Mouse (Mus musculus) embryonic fibroblast, embryonic 13.5 days (primary cell): ENCODE results near the gene Tmed10. TPM values are rescaled to one million over a fixed set of nuclear protein-coding genes. Genes with fewer than 3 reads are reported as not detected.

Experiments
- H3K27ac ChIP-seq: 2 replicates; pipeline ENCODE4 v1.5.1; 2012; ENCODE audit warnings: low read length, control low read depth, inconsistent platforms; ENCODE audit not compliant: insufficient read depth
- H3K4me1 ChIP-seq: 2 replicates; pipeline ENCODE4 v1.6.1; 2011; ENCODE audit warnings: low read length; ENCODE audit not compliant: control insufficient read depth, insufficient read depth
- H3K4me3 ChIP-seq: 2 replicates; pipeline ENCODE4 v1.5.1; 2011; ENCODE audit warnings: mild to moderate bottlenecking, control low read depth, low read length; ENCODE audit not compliant: insufficient read depth
- CTCF ChIP-seq: IDR thresholded peaks from 2 replicates; pipeline ENCODE4 v1.5.1; 2011; ENCODE audit warnings: mild to moderate bottlenecking, control low read depth, low read length, moderate library complexity, borderline replicate concordance; ENCODE audit not compliant: insufficient read depth
- POLR2A ChIP-seq: IDR thresholded peaks from 2 replicates; pipeline ENCODE4 v1.6.1; 2011; ENCODE audit warnings: low read depth, mild to moderate bottlenecking, control low read depth, low read length, moderate library complexity
- polyA plus RNA-seq: library from polyadenylated mRNA; stranded (reverse); fragments of >200 nt; gene quantifications from 2 replicates; pipeline ENCODE4 v1.2.4, GENCODE M21; 2011; ENCODE audit warnings: low read depth; ENCODE audit not compliant: missing spikeins, insufficient read length

Tmed10 gene
- polyA plus RNA-seq, 1 experiment, result 282 TPM

- TF ChIP-seq CTCF (no peak), POLR2A (no peak)
- Histone ChIP-seq H3K27ac (no peak overlapping the region), H3K4me1 (no peaks in the 10 kb centered on the region), H3K4me3 (no peak overlapping the region)
Measured at GRCm38 (mm10) chr12:85393981-85394380, 19.3 kb upstream of the Tmed10 start.

GRCm38 (mm10) chr12:85393526-85393925 is 18.9 kb upstream of the Tmed10 start:
- H3K4me1 ChIP-seq, result no peaks in the 10 kb centered on the region
- H3K4me3 ChIP-seq, result no peak overlapping the region
- no peak overlapping the region for H3K27ac ChIP-seq
- TF ChIP-seq CTCF (no peak), POLR2A (no peak)

DNA sequence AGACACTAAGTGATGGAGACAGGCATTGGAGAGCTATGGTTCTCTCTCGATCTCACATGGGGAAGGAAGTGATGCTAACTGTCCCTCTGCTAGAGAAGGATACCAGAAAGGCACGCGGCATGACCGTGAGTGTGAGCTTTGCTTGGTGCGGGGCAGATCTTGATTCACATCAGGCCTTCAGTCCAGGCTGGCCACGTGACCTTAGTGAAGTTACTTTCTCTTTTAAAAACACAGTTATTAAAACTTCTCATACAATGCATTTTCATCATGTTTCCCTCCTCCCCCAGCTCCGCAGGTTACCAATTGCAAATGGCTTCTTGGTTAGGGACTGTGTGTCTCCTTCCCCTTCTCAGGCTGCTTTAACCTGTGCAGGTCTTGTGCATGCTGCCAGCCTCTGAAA is 16.5 kb upstream of the Tmed10 start:
- Histone ChIP-seq H3K27ac (no peak overlapping the region), H3K4me3 (no peak overlapping the region), H3K4me1 (no peaks in the 10 kb centered on the region; the same call in 1 of the 2 replicates)
- TF ChIP-seq POLR2A, result no peak
- TF ChIP-seq CTCF, result no peak

GRCm38 (mm10) chr12:85389204-85390185 is 14.8 kb upstream of the Tmed10 start:
- no peaks in the 10 kb centered on the region; the same call in 1 of the 2 replicates for H3K4me1 ChIP-seq
- no peak overlapping the region for H3K27ac ChIP-seq
- no peak for TF ChIP-seq CTCF
- TF ChIP-seq POLR2A, result no peak
- H3K4me3 ChIP-seq, result no peak overlapping the region

- no peak for TF ChIP-seq POLR2A
- no peak for TF ChIP-seq CTCF
- H3K27ac ChIP-seq, result no peak overlapping the region
- no peaks in the 10 kb centered on the region; the same call in 1 of the 2 replicates for H3K4me1 ChIP-seq
- no peak overlapping the region for H3K4me3 ChIP-seq
Measured at GRCm38 (mm10) chr12:85385995-85386375, 11.3 kb upstream of the Tmed10 start.

- TF ChIP-seq CTCF (no peak), POLR2A (no peak)
- H3K27ac ChIP-seq, result no peak overlapping the region
- H3K4me1 ChIP-seq, result peaks cover under 1% of the 10 kb centered on the region; the same call in 1 of the 2 replicates
- H3K4me3 ChIP-seq, result no peak overlapping the region
Measured at GRCm38 (mm10) chr12:85385329-85385994, 10.8 kb upstream of the Tmed10 start.

GRCm38 (mm10) chr12:85382761-85383680 is 8.4 kb upstream of the Tmed10 start:
- no peak for TF ChIP-seq CTCF
- no peak for TF ChIP-seq POLR2A
- H3K27ac ChIP-seq, result no peak overlapping the region
- H3K4me1 ChIP-seq, result 0 out of 2 replicates have a peak, but pooled peaks cover 2% of the 10 kb centered on the region
- H3K4me3 ChIP-seq, result no peak overlapping the region

GRCm38 (mm10) chr12:85381570-85381969 is 6.9 kb upstream of the Tmed10 start:
- Histone ChIP-seq H3K4me3 (no peak overlapping the region), H3K4me1 (0 out of 2 replicates have a peak, but pooled peaks cover 2% of the 10 kb centered on the region), H3K27ac (no peak overlapping the region)
- TF ChIP-seq POLR2A (no peak), CTCF (no peak)

DNA sequence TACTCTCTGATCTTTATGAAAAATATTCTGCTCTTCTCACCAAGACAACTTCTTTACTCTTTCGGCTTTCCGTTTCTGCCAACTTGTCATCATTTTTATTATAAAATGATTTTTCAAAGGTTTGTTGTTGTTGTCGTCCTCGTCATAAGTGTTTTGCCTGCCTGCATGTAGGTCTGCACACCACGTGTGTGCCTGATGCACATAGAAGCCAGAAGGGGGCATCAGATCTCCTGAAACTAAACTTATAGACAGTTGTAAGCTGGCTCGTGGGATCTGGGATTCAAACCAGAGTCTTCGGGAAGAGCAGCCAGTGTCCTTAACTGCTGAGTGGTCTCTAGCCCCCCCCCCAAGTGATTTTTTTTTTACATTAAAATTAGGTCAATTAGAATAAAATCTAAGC is 6.3 kb upstream of the Tmed10 start:
- 0 out of 2 replicates have a peak, but pooled peaks cover 2% of the 10 kb centered on the region for H3K4me1 ChIP-seq
- H3K27ac ChIP-seq, result no peak overlapping the region
- no peak overlapping the region for H3K4me3 ChIP-seq
- TF ChIP-seq CTCF, result peak; percentile 34; the same call in 1 of the 2 replicates
- no peak for TF ChIP-seq POLR2A

DNA sequence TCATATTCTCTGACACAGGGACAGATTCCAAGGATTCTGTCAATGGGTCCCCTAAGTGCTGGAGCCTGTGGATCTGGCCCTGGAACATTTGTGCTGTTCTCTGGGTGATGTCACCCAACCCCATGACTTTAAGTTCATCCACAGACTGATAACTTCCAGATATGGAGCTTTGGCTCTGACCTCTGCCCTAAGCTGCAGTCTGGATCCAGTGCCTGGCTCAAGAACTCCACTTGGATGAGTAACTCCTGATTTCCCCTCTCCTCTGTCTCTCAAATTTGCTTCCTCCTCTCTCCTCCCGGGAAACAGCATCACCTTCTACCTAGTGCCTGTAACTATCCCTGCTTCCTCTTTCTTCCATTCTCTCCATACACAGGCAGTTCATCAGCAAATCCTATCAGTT is 5.7 kb upstream of the Tmed10 start:
- H3K4me1 ChIP-seq, result 0 out of 2 replicates have a peak, but pooled peaks cover 2% of the 10 kb centered on the region
- no peak overlapping the region for H3K27ac ChIP-seq
- no peak overlapping the region for H3K4me3 ChIP-seq
- TF ChIP-seq CTCF (no peak), POLR2A (no peak)
